Mouse (Mus musculus) megakaryocyte-erythroid progenitor cell, adult 5-6 weeks (primary cell): ENCODE measurements around the gene Shisa9. TPM values are rescaled to one million over a fixed set of nuclear protein-coding genes. Genes with fewer than 3 reads are reported as not detected.

Experiments
- ATAC-seq: replicated peaks from 2 replicates; pipeline ENCODE4 v1.8.0; 2016; ENCODE audit warnings: mild to moderate bottlenecking, inconsistent platforms; ENCODE audit not compliant: severe bottlenecking, poor library complexity, low FRiP score, low TSS enrichment
- total RNA-seq, 2 experiments: library from RNA; stranded (forward) in 1 of 2; stranded (reverse) in 1 of 2; fragments of 200-1000, 215-1000 nt in 1 of 2; fragments of >200 nt in 1 of 2; fragmentation: Nextera tagmentation in 1 of 2; gene quantifications; 2 replicates each; pipeline ENCODE4 v1.2.3; 2014 to 2017

Shisa9 gene
- total RNA-seq, 2 experiments from 2014 or later, result not detected

GRCm38 (mm10) chr16:12173482-12174041 is 189.6 kb downstream of the Shisa9 start:
- ATAC-seq, result no peak

- ATAC-seq, result no peak
These were observed 194.1 kb downstream of the Shisa9 start for GRCm38 (mm10) chr16:12178031-12178430.

- no peak for ATAC-seq
These were observed 205.8 kb downstream of the Shisa9 start for GRCm38 (mm10) chr16:12189739-12190138.

DNA sequence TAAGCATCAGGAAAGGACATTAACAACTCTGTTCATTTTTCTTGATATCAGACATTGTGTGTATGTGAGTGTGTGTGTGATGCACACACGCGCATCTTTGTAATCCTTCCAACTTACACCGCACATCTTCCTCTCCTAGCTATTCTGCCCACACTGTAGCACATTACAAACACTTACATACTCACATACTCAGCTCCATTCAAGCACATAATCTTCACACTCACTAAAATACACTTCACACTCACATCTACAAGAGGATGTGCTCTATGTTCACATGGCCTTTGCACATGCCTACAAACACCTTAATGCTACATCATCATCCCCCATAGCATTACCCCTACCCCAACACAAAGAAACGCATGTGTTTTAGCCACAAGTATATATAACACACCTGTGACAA is 212.9 kb downstream of the Shisa9 start:
- ATAC-seq, result no peak

GRCm38 (mm10) chr16:12197611-12198010 is 213.7 kb downstream of the Shisa9 start:
- ATAC-seq, result no peak

DNA sequence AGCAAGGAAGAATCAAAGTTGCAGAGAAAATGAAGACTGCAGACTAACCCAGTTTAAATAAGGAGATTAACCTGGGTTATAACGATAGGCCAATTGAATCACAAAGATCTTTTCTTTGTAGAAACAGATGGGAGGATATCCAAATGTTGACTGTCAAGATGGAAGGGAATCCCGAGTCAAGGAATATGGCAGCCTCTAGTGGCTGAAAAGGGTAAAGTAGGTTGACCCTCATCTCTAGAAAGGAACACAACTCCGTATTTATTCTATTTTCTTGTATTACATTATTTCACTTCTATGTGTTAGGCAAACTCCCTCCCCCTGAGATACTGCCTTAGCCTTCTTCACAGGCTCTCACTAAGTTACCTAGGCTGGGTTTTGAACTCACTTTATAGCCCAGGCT is 217.3 kb downstream of the Shisa9 start:
- ATAC-seq, result no peak

GRCm38 (mm10) chr16:12202151-12202550 is 218.2 kb downstream of the Shisa9 start:
- no peak for ATAC-seq

GRCm38 (mm10) chr16:12203055-12203454 is 219.1 kb downstream of the Shisa9 start:
- ATAC-seq, result no peak

DNA sequence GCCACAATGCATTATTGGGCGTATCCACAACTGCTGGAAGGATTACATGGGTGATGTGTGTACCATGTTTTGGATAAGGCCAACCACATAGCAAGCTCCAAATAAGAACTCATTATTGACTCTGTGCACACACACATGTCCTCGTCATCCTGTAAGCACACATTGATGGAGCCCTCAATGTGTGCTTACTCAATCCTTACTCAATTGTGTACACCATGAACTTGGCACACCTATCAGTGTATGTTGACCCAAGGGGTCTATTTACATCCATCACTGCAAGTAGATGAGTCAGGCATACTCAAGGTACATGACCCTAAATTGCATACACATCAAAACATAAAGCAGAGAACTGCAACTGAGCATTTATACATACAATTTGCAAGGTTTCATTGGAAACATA is 220.5 kb downstream of the Shisa9 start:
- ATAC-seq, result no peak

- ATAC-seq, result no peak
These were observed 222.6 kb downstream of the Shisa9 start for GRCm38 (mm10) chr16:12206421-12206950.

DNA sequence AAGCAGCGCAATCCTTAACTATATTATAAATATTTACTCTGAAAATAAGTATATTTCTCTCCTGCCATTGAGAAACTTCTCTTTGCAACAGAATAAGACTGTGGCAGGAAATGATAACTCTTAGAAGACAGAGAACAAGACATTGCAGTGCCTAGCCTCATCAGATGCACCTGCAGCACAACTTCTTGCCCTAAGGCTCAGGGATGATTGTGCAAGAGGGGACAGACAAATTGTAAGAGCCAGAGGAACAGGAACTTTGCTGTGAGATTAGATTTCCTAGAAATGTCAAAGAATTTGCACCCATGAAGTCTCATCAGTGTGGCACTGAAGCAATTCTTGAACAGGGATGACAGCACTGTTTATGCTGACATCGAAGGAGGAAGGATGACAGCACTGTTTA is 223.0 kb downstream of the Shisa9 start:
- no peak for ATAC-seq

GRCm38 (mm10) chr16:12209355-12209754 is 225.4 kb downstream of the Shisa9 start:
- ATAC-seq, result no peak

DNA sequence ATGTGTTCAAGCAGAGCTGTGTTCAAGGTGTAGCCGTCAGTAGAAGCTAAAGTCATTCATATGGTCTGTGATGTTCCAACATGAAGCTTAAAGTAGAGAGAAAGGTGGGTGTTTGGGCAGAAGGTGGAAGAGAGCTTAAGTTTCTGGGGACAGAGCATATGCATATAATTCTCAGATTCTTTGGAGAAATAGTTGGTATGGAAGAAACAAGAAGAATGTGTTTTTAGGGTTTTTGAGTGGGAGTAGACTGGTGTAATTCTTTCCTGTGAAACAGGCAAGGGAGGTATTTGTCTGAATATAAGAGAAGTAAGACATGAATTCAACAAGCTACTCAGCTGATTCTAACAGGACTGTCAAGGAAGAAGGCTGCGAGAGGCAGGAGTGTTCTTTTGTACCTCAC is 225.9 kb downstream of the Shisa9 start:
- ATAC-seq, result no peak

DNA sequence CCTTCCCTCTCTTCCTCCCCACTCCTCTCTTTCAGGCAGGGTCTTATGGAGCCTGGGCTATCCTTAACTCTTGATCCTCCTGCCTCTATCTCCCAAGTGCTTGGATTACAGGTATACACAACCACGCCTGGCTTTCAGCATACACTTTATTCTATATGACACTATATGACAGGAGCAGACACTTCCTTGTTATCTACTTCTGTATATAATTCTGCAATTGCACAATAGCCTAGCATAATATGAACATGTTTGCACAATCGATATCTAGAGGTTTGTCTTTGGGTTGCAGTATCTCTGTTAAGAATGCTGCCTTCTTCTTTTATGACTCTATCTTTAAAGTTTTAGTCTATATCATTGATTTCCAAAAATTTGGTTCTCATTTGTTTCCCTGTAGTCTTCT is 230.1 kb downstream of the Shisa9 start:
- no peak for ATAC-seq

DNA sequence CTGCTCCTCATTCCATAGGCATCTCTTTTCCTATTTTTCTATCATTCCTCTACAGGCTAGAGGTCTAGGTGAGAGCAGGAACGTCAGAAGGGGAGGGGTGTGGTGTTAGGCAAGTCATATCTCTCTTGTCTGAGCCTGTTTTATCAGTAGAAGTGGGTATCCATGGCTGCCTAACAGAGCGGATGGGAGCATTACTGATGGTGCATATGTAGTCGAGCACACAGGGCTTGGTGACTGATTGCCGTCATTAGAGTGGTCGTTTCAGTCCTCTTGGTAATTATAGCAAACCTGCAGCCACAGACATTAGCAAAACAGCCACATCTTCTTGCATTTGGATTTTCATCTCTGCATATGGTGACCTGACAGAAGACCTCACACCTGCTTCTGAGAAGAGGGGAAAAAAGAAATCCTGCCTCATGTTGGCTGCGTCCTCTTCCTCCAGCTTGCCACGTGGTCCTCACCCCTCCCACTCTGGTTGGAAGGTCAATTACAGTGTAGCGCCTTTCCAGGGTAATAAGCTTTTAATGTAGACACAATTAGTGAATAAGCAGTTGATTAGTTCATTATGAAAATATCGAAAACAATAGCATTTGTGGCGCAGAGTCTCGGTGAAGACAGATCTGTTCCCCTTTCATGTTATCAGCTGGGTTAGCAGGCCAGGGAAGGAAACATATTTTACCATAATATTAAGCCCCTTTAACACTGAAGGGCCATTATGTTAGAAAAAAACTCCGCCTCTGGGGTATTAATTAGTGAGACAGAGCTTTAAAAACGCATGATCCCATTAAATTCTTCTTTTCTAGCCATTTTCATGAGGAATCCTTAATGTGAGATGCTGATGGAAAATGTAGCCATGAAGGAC is 233.6 kb downstream of the Shisa9 start:
- ATAC-seq, result no peak

DNA sequence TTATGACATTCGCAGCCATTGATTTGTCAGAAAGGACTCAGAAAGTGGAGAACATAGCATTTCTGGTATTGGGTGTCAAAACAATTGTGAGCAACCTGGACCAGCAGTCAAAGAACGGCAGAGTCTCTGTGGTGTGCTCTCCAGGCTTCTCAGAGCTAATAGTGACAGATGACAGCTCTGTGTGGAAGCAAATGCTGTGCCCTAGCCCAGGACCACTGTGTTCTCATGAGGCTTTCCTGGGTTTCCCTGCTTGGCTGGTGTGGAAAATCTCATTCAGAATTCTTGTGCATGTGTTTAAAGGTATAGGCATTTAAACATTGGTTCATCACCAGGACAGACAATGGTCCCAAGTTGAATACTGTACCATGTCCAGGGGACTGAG is 234.2 kb downstream of the Shisa9 start:
- no peak for ATAC-seq

DNA sequence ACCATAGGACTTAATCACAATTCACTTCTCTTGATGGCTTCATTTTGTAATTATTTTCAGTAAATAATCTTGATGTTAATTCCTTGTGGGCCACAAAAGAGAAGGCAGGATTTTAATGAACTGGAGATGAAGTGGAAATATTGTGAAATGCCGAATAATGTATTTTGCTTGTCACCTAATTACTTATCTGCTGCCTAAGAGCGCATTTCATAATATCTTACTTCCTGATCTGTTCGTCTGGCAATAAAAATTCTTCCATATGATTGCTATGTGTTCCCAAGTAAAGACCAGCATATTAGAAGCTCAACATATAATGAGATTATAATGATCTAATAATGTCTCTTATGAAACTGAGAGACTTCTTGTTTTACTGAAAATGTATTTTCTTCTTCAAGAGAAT is 235.9 kb downstream of the Shisa9 start:
- ATAC-seq, result no peak

DNA sequence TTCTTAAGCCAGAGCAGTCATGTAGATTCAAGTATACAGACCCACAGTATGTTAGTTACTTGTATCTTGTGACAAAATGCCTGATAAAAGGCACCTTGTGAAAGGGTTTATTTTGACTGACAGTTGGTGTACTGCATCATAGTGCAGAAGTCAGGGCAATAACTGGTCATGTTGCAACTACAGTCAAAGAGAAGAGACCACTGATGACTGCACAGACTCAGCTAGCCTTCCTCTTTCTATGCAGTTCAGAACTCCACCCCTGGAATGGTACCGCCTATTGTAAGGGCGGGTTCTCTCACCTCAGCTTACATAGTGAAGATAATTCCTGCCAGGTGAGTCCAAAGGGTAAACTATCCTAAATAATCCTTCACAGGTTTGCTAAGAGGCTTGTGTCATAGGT is 239.6 kb downstream of the Shisa9 start:
- no peak for ATAC-seq

DNA sequence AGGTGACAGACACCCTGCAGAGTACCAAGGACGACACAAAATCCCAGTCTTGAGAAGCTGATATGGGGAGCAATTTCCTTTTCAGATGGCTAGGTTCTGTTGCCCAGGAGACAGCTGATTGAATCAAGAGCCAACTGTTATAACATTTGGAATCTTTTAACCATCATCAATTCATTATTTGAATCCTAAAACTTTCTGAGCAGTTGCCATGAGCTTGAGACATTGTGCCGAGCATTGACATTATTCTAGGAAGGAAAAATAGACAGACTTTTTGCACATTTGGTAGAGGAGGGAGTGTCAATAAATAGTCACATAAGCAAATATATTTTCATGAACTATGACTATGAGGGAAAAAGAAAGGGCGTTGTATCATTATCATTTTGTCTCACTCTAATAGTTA is 243.0 kb downstream of the Shisa9 start:
- no peak for ATAC-seq

GRCm38 (mm10) chr16:12233288-12233687 is 249.4 kb downstream of the Shisa9 start:
- no peak for ATAC-seq

DNA sequence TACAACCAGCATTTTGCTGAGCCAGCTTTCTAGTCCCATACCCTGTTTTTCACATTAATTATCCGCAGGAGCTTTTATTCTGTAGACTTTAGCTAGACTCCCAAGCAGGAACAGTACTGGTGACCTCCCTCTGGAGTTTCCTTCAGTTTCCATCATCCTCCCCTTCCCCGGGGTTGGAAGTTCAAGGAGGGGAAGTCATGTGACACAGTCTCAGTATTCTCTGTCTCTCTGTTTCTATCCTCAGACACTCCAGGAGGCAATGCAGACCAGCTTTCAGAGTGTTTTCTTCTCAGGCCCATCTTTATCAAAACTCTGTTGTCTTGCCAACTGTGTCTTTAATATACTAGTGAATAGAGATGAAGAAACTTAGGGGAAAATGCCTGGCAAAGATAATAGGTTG is 250.4 kb downstream of the Shisa9 start:
- ATAC-seq, result no peak
